Mouse (Mus musculus) CD8-positive naive resting alpha-beta T cell, adult 2 months (primary cell): ENCODE results near the gene Olfr60.

ENCODE experiments used
- DNase-seq, 2 experiments: peaks; one replicate each; pipeline ENCODE4 v3.0.0; 2022; ENCODE audit warnings: low read depth in 2 of 2, low spot score in 2 of 2

Olfr60 gene

GRCm38 (mm10) chr7:140361571-140361970 lies at the start of gene Olfr60:
TSS of gene Olfr60 (minus strand) at chr7:140361671.
- DNase-seq: no peak

DNA sequence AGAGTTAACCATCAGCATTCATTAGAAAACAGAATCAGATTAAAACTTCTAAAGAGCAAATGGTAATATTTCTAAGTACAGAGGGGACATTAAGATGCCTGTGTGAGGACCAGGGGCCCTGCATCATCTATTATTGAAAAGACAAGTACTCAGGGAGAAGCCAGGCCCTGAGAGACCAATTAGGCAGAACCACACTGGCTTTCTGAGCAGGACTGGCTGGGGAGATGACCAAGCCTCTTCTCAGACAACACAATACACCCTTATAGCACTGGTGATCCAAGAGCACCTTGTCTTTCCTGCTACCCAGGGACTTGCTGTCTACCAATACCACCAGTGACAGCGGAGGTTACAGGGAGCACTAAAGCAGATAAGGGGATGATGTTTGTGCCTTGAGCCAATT lies 41.3 kb upstream of the Olfr60 start, which contains the start of gene Olfr531:
Gene Olfr531 (minus strand): TSS at position 101 of the 400 bp plus-strand sequence.
- no peak for DNase-seq

GRCm38 (mm10) chr7:140376911-140377310 lies 15.4 kb upstream of the Olfr60 start:
- DNase-seq: no peak

GRCm38 (mm10) chr7:140376231-140376630 lies 14.8 kb upstream of the Olfr60 start, which contains the start of gene Olfr530:
TSS of gene Olfr530 (minus strand) at chr7:140376331.
- DNase-seq: no peak

- no peak for DNase-seq
Observed at GRCm38 (mm10) chr7:140374300-140374699, 12.8 kb upstream of the Olfr60 start.

DNA sequence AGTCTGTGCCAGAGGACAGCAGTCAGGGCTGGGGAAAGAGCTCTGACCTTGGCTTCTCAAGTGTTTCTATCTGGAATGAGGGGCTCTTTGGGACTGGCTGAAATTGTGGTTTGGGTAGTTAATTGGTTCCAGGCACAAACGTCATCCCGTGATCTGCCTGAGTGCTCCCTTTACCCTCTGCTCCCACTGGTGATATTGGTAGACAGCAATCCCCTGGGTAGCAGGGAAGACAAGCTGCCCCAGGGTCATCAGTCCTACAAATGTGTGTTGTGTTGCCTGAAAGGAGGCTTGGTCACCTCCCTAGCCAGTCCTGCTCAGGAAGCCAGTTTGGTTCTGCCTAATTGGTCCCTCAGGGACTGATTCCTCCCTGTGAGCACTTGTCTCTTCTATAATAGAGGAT lies 27.8 kb downstream of the Olfr60 start, which contains the start of gene Olfr527:
Gene Olfr527 (plus strand): TSS at position 301 of the 400 bp plus-strand sequence.
- DNase-seq: no peak

DNA sequence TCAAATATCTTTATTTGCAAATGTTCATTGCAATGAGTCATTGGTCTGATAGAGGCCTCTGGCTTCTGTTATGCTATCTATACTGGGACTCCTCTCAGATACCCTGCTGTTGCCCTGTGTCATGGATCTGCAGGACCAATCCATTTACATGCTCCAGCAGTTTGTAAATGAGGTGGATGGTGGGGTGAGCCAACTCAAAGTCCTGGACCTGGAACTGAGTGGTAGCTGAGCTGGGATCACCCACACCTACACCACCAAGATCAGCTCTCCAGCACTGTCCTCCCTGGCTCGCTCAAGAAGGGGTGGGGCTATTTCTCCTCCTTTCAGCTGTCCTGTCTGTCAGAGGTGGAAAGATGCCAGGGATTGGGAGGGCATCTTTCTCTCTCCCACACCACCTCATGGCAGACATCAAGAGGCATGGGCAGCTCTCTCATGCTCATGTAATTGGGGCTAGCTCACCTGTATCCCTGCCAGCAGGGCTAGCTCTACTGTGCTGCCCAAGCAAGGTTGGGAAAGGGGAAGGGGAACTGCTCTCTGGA lies 31.6 kb downstream of the Olfr60 start:
- DNase-seq: no peak

DNA sequence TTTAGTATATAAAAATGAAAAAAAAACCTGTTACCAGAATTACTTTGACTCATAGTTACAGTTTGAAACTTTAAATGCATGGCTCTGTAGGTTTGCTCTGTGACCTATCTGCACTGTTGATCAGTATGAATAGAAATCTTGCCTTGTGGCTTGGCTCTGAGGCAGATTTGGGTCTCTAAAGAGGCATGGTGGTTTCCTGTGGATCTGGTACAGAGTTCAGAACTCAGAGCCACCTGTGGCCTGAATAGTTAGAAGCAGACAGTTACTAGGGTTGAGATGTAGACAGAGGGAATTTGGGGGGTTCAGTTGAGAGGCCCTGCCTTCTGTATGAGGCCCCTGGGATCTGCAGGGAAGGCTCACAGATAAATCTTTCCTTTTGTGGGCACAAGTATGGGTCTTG lies 40.3 kb downstream of the Olfr60 start:
- DNase-seq: no peak

DNA sequence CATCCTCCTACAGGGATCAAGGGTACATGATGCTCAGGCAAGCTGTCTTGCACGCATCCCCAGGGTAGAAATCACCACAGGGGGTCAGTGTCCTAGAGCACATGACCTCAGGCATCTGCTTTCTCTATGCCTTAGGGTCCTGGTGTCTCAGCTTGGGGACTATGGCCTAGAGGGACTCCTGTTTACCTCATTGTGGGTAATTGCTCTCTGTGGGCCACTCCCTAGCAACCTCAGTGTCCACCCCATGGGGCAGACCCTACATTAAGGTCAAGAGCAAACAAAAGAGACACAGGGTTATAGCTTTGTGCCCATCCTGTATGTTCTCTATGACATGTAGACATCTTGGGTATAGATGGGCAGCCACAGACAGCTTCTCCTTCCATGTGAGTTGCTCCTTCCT lies 40.9 kb downstream of the Olfr60 start, which contains the start of gene Olfr525:
Gene Olfr525 (plus strand): TSS at position 301 of the 400 bp plus-strand sequence.
- no peak for DNase-seq

GRCm38 (mm10) chr7:140319861-140320385 lies 41.5 kb downstream of the Olfr60 start:
- no peak for DNase-seq

- DNase-seq: no peak
Observed at GRCm38 (mm10) chr7:140299416-140299815, 62.1 kb downstream of the Olfr60 start.

- no peak for DNase-seq
Observed at GRCm38 (mm10) chr7:140296876-140297275, 64.6 kb downstream of the Olfr60 start.

DNA sequence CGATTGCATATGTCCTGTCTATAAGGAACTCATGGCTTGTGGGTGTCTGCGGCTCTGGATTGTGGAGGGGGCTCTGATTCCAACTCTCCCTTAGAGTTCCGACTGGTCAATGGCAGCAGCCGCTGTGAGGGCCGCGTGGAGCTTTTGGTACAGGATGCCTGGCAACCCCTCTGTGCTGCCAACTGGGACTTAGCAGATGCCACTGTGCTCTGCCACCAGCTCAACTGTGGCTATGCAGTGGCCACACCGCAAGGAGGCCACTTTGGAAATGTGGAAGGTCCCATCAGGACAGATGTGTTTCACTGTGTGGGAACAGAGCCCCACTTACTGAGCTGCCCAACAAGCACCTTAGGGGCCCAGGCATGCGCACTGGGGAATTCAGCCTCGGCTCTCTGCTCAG lies 65.7 kb downstream of the Olfr60 start:
- no peak for DNase-seq
